Mouse (Mus musculus): ENCODE data around the gene Scn11a.

Gene Scn11a

DNA sequence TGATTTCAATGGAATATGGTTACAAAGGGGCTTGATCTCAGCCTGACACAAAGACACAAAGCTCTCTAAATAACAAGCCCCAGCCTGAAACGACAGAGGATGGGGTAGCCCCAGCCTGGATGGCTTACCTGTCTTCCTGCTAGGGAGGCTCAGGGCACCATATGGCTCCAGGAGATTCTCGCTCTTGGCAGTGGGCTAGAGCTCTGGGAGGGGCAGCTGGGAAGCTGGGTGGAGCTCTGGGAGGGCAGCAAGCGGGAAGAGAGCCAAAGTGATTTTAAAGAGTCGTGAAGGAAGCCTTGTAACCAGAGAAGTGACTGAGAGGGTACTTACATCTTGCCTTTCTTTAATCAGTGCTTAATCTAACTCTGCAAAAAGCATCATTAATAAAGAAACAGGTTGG is at the start of gene Scn11a:
Scn11a (minus strand) TSS at position 160 of the 400 bp plus-strand sequence.
- DNase-seq (ENCODE audit: low spot score in 2 of 2) = no peak

GRCm38 (mm10) chr9:119854170-119854569 is 28.9 kb upstream of the Scn11a start:
- no peak for DNase-seq (ENCODE audit: low spot score in 2 of 2)

GRCm38 (mm10) chr9:119853071-119853846 is 28.0 kb upstream of the Scn11a start:
- no peak for DNase-seq (ENCODE audit: low spot score in 2 of 2)

DNA sequence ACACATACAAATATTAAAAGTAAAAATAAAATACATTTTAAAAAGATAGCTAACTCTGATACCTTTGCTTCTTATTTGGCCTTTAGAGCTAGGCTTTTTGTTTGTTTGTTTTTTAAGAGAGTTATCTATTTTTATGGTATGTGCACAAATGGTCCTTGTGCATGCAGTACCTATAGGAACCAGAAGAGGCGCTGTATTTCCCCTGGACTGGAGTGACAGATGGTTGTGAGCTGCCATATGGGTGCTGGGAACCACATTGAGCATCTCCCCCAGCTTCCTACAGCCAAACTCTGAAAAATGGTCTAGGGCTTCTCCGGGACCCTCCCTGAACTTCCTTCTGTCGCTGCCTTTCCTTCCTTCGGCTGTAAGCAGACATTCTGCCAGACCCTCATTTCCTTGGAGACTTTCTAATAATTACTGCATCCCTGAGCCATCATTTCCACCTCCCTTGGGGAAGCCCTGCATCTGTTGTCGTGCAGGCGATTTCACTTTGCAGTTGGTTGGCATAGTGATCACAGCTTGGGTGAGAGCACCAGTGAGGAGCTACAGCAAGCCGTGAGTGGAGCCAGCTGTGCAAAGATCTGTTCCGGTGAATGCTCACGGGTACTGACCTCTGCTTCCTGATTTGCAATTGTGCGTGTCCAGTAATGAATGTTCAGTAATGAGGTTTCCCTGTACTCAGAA is 27.2 kb upstream of the Scn11a start:
- no peak for DNase-seq (ENCODE audit: low spot score in 2 of 2)

GRCm38 (mm10) chr9:119849214-119849613 is 24.0 kb upstream of the Scn11a start:
- no peak for DNase-seq (ENCODE audit: low spot score in 2 of 2)

DNA sequence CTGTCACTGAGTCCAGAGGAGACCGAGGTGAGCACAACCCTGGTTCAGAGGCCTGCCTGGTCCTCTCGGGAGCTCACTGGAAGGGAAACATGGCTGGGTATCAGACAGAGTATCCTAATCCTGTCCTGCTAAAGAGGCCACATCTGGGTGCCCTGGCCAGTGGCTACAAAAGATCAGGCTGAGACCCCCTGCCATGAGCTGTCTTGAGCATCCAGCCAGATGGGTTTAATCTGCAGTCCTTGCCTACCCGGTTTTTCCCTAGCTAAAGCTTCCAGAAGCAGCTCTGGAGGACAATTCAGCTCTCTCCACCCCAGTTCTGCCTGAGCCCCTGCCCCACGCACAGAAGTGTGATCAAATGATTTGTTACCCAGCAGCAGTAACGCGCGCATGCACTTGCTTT is 23.4 kb upstream of the Scn11a start:
- no peak for DNase-seq (ENCODE audit: low spot score in 2 of 2)

DNA sequence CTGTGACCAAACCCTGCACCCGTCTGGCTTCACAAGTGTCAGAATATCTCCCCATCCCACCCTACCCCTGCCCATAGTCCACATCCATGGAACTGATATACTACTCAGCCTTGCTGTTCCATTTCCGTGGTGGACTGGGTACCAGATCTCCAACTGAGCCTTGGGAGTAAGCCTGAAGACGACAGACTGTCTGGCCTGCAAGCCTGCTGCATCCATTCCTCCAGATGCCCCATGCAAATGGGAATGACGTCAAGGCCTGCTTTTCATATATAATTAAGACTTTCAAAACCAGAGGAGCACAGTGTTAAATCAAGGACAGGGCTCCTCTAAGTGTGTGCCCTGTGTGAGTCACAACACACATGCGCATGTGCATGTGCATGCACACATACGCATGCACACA is 21.9 kb upstream of the Scn11a start:
- DNase-seq (ENCODE audit: low spot score in 2 of 2) = no peak

DNA sequence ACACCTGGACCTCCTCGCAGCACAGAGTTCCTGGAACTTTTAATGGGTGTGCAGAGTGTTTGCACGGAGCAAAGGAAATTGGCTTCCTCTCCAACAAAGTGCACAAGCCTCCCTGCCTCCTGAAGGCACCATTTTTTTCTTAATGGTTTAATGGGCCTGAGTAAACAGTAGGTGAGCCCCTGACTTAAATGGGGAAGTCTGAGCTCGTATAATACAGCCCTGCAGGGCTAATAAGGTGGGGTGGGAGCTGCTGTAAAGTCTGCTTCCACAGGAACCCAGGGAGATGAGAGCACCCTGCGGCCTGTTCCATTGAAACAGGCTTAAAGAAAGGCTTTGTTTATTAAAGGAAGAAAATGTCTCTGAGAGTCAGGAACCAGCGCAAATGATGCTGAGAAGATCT is 19.5 kb upstream of the Scn11a start:
- no peak for DNase-seq (ENCODE audit: low spot score in 2 of 2)

DNA sequence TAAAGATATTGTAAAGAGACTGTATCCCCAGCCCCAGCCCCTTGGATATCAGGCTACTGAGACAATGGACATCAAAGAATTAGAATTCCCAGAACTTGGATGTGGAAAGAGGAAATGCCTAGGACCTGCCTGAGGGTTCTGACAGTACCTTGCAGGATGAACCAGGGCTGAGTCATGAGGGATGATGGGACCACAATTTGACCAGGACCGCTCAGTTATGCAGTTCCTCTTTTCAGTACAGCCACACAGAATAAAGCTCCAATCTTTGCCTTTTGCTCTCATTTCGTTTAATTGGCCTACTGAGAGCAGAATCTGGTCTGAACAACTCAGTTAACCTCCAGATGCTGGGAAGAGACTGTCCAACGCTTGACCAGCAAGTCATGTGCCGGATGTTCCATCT is 18.3 kb upstream of the Scn11a start:
- no peak for DNase-seq (ENCODE audit: low spot score in 2 of 2)

- no peak for DNase-seq (ENCODE audit: low spot score in 2 of 2)
These were observed 17.4 kb upstream of the Scn11a start for GRCm38 (mm10) chr9:119842541-119843169.

GRCm38 (mm10) chr9:119842091-119842490 is 16.8 kb upstream of the Scn11a start:
- no peak for DNase-seq (ENCODE audit: low spot score in 2 of 2)

DNA sequence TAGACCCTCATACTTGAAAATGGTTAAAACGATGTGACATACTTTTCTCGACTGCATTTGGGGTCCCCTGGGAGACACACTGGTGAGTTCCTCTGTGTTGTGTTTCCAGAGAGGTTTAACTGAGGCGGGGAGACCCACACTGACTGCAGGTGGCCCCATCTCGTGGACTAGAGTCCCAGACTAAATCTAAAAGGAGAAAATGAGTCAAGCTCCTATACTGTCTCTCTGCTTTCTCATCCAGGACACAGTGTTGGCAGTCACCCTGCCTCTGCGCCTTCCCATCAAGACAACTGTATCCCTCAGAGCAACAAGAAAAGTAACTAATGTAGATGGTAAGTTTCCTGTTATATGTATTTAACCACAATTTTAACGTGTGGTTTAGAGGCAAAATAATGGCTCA is 15.9 kb upstream of the Scn11a start:
- DNase-seq (ENCODE audit: low spot score in 2 of 2) = no peak

GRCm38 (mm10) chr9:119835581-119836125 is 10.4 kb upstream of the Scn11a start:
- DNase-seq (ENCODE audit: low spot score in 2 of 2) = no peak

DNA sequence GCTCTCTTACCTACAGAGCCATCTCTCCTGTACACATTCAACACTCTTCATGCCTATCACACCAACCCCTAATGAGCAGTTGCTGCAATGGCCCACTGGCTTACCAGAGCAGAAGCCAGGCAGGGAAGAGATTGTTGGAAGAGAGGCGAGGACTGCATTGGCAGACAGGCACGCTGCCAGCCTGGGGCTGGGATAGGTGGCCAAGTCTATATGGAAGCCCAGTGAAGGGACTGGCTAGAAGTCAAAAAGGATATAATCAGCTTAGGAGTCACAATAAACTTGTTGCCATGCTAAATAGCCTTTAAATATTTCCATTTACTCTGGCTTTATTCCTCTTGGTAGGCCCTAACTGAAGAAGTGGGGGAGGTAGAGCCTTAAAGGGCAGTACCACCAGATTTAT is 5.7 kb upstream of the Scn11a start:
- no peak for DNase-seq (ENCODE audit: low spot score in 2 of 2)

- DNase-seq (ENCODE audit: low spot score in 2 of 2) = no peak
These were observed 1.5 kb downstream of the Scn11a start for GRCm38 (mm10) chr9:119823722-119824121.

DNA sequence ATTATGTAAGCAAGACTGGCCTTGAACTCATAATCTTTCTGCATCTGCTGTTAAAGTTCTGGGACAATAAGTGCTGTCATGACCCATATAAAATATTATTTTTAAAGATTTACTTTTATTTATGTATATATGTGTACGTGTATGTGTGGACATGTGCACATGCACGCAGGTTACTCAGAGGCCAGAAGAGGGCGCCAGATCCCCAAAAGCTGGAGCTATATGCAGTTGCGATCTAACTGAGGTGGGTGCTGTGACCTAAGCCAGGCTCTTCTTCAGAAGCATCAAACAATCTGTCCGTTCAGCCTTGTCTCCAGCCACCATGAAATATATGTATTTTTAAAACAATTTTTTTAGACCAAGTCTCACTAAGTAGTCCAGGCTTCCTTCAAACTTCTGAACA is 11.6 kb downstream of the Scn11a start:
- DNase-seq (ENCODE audit: low spot score in 2 of 2) = no peak

- no peak for DNase-seq (ENCODE audit: low spot score in 2 of 2)
These were observed 18.8 kb downstream of the Scn11a start for GRCm38 (mm10) chr9:119806491-119806890.

GRCm38 (mm10) chr9:119804501-119804847 is 20.8 kb downstream of the Scn11a start:
- DNase-seq (ENCODE audit: low spot score in 2 of 2) = no peak

DNA sequence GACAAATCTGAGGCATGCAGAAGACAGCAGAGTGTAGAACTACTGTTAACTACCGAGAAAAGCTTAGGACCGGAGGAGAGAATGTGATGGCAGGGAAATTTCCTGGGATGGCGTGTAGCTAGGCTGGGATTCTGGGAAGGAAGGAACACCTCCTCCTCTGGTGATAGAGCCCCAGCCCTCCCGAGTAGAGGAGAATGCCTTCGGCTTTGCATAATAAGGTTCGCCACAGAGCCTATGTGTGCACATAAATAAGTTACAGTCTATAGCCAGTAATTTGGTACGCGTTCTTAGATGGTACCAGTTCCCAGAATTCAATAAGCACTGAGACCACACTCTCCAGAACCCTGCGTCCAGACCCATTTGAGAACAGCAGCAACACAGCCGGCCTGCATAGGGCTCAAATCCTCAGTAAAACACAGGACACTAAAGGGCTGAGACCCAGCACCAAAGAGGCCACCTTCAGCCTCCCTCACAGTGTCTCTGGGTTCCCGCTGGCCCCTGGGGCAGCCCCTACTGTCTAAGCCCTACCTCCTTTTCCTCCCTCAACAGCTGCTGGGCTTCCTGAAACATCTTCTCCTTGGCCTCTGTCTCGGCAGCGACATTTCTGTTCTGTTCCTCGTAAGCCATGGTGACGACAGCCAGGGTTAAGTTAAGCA is 21.3 kb downstream of the Scn11a start:
- no peak for DNase-seq (ENCODE audit: low spot score in 2 of 2)

DNA sequence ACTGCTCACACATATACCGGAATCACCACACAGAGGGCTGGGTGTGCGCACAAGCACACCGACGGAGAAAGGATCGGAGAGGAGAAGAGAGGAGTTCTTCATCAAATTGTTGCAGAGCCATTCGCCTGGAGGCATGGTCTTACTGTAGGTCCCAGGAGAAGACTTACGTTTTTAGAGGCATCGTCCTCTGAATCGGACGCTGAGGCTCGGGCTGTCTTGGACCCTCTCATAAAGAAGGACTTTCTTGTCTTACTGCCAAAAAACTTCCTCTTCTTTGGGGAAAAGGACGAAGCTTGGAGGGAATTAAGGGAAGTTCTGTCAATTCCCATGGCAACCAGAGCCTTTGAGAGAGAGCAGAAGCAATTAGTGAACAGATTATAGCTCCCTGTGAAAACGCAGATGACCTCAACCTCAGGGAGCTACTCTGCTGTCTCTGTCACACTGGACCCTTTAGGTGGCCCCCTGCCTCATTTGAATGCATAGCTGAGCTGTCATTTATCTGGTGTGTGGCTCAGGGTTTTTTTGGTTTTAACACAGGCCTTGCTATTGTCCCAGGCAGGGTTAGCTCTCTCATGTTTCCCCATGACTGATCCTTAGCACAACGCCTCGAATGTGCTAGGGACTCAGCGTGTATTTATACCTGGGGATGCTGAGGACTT is 22.0 kb downstream of the Scn11a start:
- DNase-seq (ENCODE audit: low spot score in 2 of 2) = no peak

- DNase-seq (ENCODE audit: low spot score in 2 of 2) = no peak
These were observed 23.8 kb downstream of the Scn11a start for GRCm38 (mm10) chr9:119801460-119801859.

DNA sequence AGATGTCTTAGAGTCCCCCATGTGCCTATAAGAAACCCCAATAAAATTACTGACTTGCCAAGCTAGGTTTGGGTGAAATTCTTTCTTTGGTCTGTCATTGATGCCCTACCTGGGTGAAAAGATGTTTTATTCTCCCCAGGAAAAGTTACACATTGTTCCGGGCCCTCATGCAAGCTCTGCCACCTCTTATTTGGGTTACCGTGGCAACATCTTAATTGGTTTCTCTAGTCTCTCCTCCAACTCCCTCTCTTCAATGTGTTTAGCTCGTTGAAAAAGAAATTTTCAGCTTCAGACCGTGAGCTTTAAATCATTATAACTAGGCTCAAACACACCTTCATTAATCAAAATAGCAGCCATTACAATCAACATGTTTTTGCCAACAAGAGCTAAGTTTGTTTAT is 28.5 kb downstream of the Scn11a start:
- no peak for DNase-seq (ENCODE audit: low spot score in 2 of 2)
